Mouse (Mus musculus): ENCODE measurements around the gene Gm4131.

Gene Gm4131

GRCm38 (mm10) chr14:62459541-62459940, 107.2 kb downstream of the Gm4131 start:
- no peak for DNase-seq (ENCODE audit: low read depth in 2 of 2, low spot score in 2 of 2)

GRCm38 (mm10) chr14:62457420-62458181, 109.1 kb downstream of the Gm4131 start:
- peak; percentile 34 to 59 for DNase-seq (ENCODE audit: low read depth in 2 of 2, low spot score in 2 of 2)

GRCm38 (mm10) chr14:62456239-62456747, 110.4 kb downstream of the Gm4131 start, which contains the start of gene Gucy1b2:
Gucy1b2 (minus strand) TSS chr14:62456289.
- no peak for DNase-seq (ENCODE audit: low read depth in 2 of 2, low spot score in 2 of 2)

GRCm38 (mm10) chr14:62455570-62455879, 111.2 kb downstream of the Gm4131 start:
- DNase-seq (ENCODE audit: low read depth in 2 of 2, low spot score in 2 of 2) = no peak

- no peak for DNase-seq (ENCODE audit: low read depth in 2 of 2, low spot score in 2 of 2)
These were observed 111.8 kb downstream of the Gm4131 start for GRCm38 (mm10) chr14:62454760-62455569.

- DNase-seq (ENCODE audit: low read depth in 2 of 2, low spot score in 2 of 2) = no peak
These were observed 112.6 kb downstream of the Gm4131 start for GRCm38 (mm10) chr14:62454136-62454535.

- DNase-seq (ENCODE audit: low read depth in 2 of 2, low spot score in 2 of 2) = no peak
These were observed 113.4 kb downstream of the Gm4131 start for GRCm38 (mm10) chr14:62453276-62453675.

- DNase-seq (ENCODE audit: low read depth in 2 of 2, low spot score in 2 of 2) = no peak
These were observed 116.0 kb downstream of the Gm4131 start for GRCm38 (mm10) chr14:62450706-62451105.

GRCm38 (mm10) chr14:62447214-62447548, 119.5 kb downstream of the Gm4131 start:
- no peak for DNase-seq (ENCODE audit: low read depth in 2 of 2, low spot score in 2 of 2)

GRCm38 (mm10) chr14:62446385-62447213, 120.1 kb downstream of the Gm4131 start:
- DNase-seq (ENCODE audit: low read depth in 2 of 2, low spot score in 2 of 2) = no peak

- DNase-seq (ENCODE audit: low read depth in 2 of 2, low spot score in 2 of 2) = no peak
These were observed 122.8 kb downstream of the Gm4131 start for GRCm38 (mm10) chr14:62443840-62444430.

- DNase-seq (ENCODE audit: low read depth in 2 of 2, low spot score in 2 of 2) = no peak
These were observed 123.8 kb downstream of the Gm4131 start for GRCm38 (mm10) chr14:62442971-62443370.

GRCm38 (mm10) chr14:62440036-62440435, 126.7 kb downstream of the Gm4131 start:
- DNase-seq (ENCODE audit: low read depth in 2 of 2, low spot score in 2 of 2) = no peak

- DNase-seq (ENCODE audit: low read depth in 2 of 2, low spot score in 2 of 2) = no peak
These were observed 128.5 kb downstream of the Gm4131 start for GRCm38 (mm10) chr14:62438236-62438635.

- DNase-seq (ENCODE audit: low read depth in 2 of 2, low spot score in 2 of 2) = no peak
These were observed 128.9 kb downstream of the Gm4131 start for GRCm38 (mm10) chr14:62437806-62438205.

GRCm38 (mm10) chr14:62425277-62425691, 141.4 kb downstream of the Gm4131 start:
- no peak for DNase-seq (ENCODE audit: low read depth in 2 of 2, low spot score in 2 of 2)

- no peak for DNase-seq (ENCODE audit: low read depth in 2 of 2, low spot score in 2 of 2)
These were observed 144.5 kb downstream of the Gm4131 start for GRCm38 (mm10) chr14:62422265-62422664.

- DNase-seq (ENCODE audit: low read depth in 2 of 2, low spot score in 2 of 2) = no peak
These were observed 149.2 kb downstream of the Gm4131 start for GRCm38 (mm10) chr14:62417501-62417900.

GRCm38 (mm10) chr14:62416742-62417134, 150.0 kb downstream of the Gm4131 start:
- DNase-seq (ENCODE audit: low read depth in 2 of 2, low spot score in 2 of 2) = no peak

GRCm38 (mm10) chr14:62416007-62416741, 150.5 kb downstream of the Gm4131 start:
- DNase-seq (ENCODE audit: low read depth in 2 of 2, low spot score in 2 of 2) = no peak

Data from CD8-positive naive resting alpha-beta T cell, adult 2 months (primary cell).